Comparison of ENCODE assay signal across 26 mouse cellular contexts in genomic region chr10:12716657-12717327, GRCm38 (mm10).
A peak's percentile ranks its signal among the peaks of the same experiment; 100 is the strongest.
DNase-seq lines count a peak whose midpoint lies in the region; ATAC-seq and TF ChIP-seq lines count a peak whose summit lies in the region.
"Had no signal": no experiment of that assay in that cellular context is flagged by ENCODE, and none has a peak within 500 bp of the region (broad histone marks: within the 10 kb centered on the region; RNA-seq: fewer than 3 reads in every experiment).

No protein-coding gene starts in this region.

- peaks cover 13% of the 10 kb centered on the region for H3K4me1 ChIP-seq in heart, embryonic 12.5 days (replicated peaks)
- H3K4me1 ChIP-seq in lung, embryonic 15.5 days, result peaks cover 6% of the 10 kb centered on the region; the same call in 1 of the 2 replicates
- H3K4me1 ChIP-seq in lung, postnatal 0 days (ENCODE audit: insufficient read depth, low read depth, low read length), result no peaks in the 10 kb centered on the region; the same call in 1 of the 2 replicates
- no peaks in the 10 kb centered on the region for H3K4me1 ChIP-seq in intestine, embryonic 16.5 days (ENCODE audit: control insufficient read depth, insufficient read depth, low read length)
- H3K4me1 ChIP-seq: embryonic facial prominence, embryonic 13.5 days; embryonic facial prominence, embryonic 15.5 days; forebrain, embryonic 12.5 days had no signal

- TF ChIP-seq CTCF in lung, postnatal 0 days (IDR thresholded peaks at IDR 0.05), result no peak

- H3K4me3 ChIP-seq in heart, embryonic 12.5 days, result no peak overlapping the region
- H3K4me3 ChIP-seq in lung, embryonic 15.5 days, result no peak overlapping the region
- no peak overlapping the region for H3K4me3 ChIP-seq in lung, postnatal 0 days (ENCODE audit: low read depth, low read length)
- H3K4me3 ChIP-seq in intestine, embryonic 16.5 days (ENCODE audit: low read length), result no peak overlapping the region
- H3K4me3 ChIP-seq: embryonic facial prominence, embryonic 13.5 days; embryonic facial prominence, embryonic 15.5 days; erythroblast, embryonic 14.5 days; forebrain, embryonic 10.5 days; forebrain, embryonic 12.5 days had no signal

- ATAC-seq in heart, embryonic 12.5 days (ENCODE audit: insufficient number of reproducible peaks, low FRiP score), result no peak
- no peak for ATAC-seq in lung, embryonic 15.5 days (ENCODE audit: borderline replicate concordance, extremely low read depth, low FRiP score, low TSS enrichment)
- peak; percentile 92 for ATAC-seq in lung, postnatal 0 days
- no peak for ATAC-seq in intestine, embryonic 16.5 days
- ATAC-seq: activated CD4-positive, CD25-positive, alpha-beta regulatory T cell, adult 4 months; CD4-positive, CD25-positive, alpha-beta regulatory T cell, adult 4 months; forebrain, embryonic 14.5 days; Patski had no signal

- no peak overlapping the region for H3K4me2 ChIP-seq in heart, embryonic 12.5 days
- no peak overlapping the region for H3K4me2 ChIP-seq in lung, embryonic 15.5 days
- no peak overlapping the region for H3K4me2 ChIP-seq in lung, postnatal 0 days (replicated peaks; ENCODE audit: low read depth, low read length)
- H3K4me2 ChIP-seq in intestine, embryonic 16.5 days (ENCODE audit: low read depth, low read length), result no peak overlapping the region
- H3K4me2 ChIP-seq: embryonic facial prominence, embryonic 13.5 days; embryonic facial prominence, embryonic 15.5 days; forebrain, embryonic 12.5 days had no signal

- H3K9ac ChIP-seq in heart, embryonic 12.5 days, result no peak overlapping the region
- no peak overlapping the region for H3K9ac ChIP-seq in lung, embryonic 15.5 days
- no peak overlapping the region for H3K9ac ChIP-seq in lung, postnatal 0 days (replicated peaks; ENCODE audit: low read depth)
- H3K9ac ChIP-seq in intestine, embryonic 16.5 days (ENCODE audit: low read depth, low read length), result no peak overlapping the region
- H3K9ac ChIP-seq: embryonic facial prominence, embryonic 13.5 days; embryonic facial prominence, embryonic 15.5 days; forebrain, embryonic 12.5 days had no signal

- no peak overlapping the region for H3K27ac ChIP-seq in heart, embryonic 12.5 days (ENCODE audit: poor library complexity, severe bottlenecking)
- H3K27ac ChIP-seq in lung, embryonic 15.5 days, result 0 out of 2 replicates have a peak overlapping the region, but pooled peaks have one; percentile 29
- H3K27ac ChIP-seq in lung, postnatal 0 days (ENCODE audit: low read length), result peak overlapping the region; percentile 75; the same call in 1 of the 2 replicates
- no peak overlapping the region for H3K27ac ChIP-seq in intestine, embryonic 16.5 days (ENCODE audit: low read length)
- H3K27ac ChIP-seq: embryonic facial prominence, embryonic 13.5 days; embryonic facial prominence, embryonic 15.5 days; forebrain, embryonic 10.5 days; forebrain, embryonic 12.5 days had no signal

- TF ChIP-seq EP300 in lung, postnatal 0 days (IDR thresholded peaks at IDR 0.05), result peak; percentile 98

- 79% methylated on average over 5 of the region's 5 CpGs for WGBS in heart, embryonic 12.5 days
- 56% methylated on average over 5 of the region's 5 CpGs for WGBS in lung, embryonic 15.5 days
- WGBS in lung, postnatal 0 days, result 56% methylated on average over 5 of the region's 5 CpGs
- 79% methylated on average over 5 of the region's 5 CpGs for WGBS in intestine, embryonic 16.5 days

- H3K9me3 ChIP-seq in heart, embryonic 12.5 days (replicated peaks), result no peaks in the 10 kb centered on the region
- no peaks in the 10 kb centered on the region for H3K9me3 ChIP-seq in lung, embryonic 15.5 days
- no peaks in the 10 kb centered on the region for H3K9me3 ChIP-seq in lung, postnatal 0 days (ENCODE audit: low read length)
- H3K9me3 ChIP-seq in intestine, embryonic 16.5 days (ENCODE audit: control insufficient read depth, low read length), result no peaks in the 10 kb centered on the region
- H3K9me3 ChIP-seq: embryonic facial prominence, embryonic 13.5 days; embryonic facial prominence, embryonic 15.5 days; forebrain, embryonic 10.5 days; forebrain, embryonic 12.5 days; G1E had no signal

- no peaks in the 10 kb centered on the region for H3K27me3 ChIP-seq in heart, embryonic 12.5 days (replicated peaks)
- H3K27me3 ChIP-seq in lung, embryonic 15.5 days, result no peaks in the 10 kb centered on the region
- no peaks in the 10 kb centered on the region for H3K27me3 ChIP-seq in lung, postnatal 0 days (replicated peaks; ENCODE audit: insufficient read depth, low read length)
- H3K27me3 ChIP-seq in intestine, embryonic 16.5 days (replicated peaks; ENCODE audit: control insufficient read depth, insufficient read depth, low read length), result no peaks in the 10 kb centered on the region
- H3K27me3 ChIP-seq: CH12.LX; embryonic facial prominence, embryonic 13.5 days; embryonic facial prominence, embryonic 15.5 days; forebrain, embryonic 12.5 days; Patski had no signal

- peaks cover 61% of the 10 kb centered on the region for H3K36me3 ChIP-seq in heart, embryonic 12.5 days
- H3K36me3 ChIP-seq in lung, embryonic 15.5 days, result peaks cover 34% of the 10 kb centered on the region
- peaks cover 18% of the 10 kb centered on the region for H3K36me3 ChIP-seq in lung, postnatal 0 days (ENCODE audit: insufficient read depth, low read length)
- H3K36me3 ChIP-seq in intestine, embryonic 16.5 days (ENCODE audit: control insufficient read depth, insufficient read depth, low read length), result no peaks in the 10 kb centered on the region
- H3K36me3 ChIP-seq: forebrain, embryonic 12.5 days had no signal

- peak; percentile 76 for DNase-seq in heart, adult 11 months
- no peak for DNase-seq in lung, postnatal 10 days
- DNase-seq in lung, postnatal 0 days (ENCODE audit: low spot score), result peak; percentile 83
- DNase-seq in lung, postnatal 36 days, result peak; percentile 66
- DNase-seq: adrenal gland, adult 8-10 months; adrenal gland, postnatal 14 days; adrenal gland, postnatal 36 days; B cell, adult 2 months; cerebellum, adult 11-12 months; cerebellum, adult 9-10 months; cerebellum, postnatal 10 days; embryo, embryonic 11 days had no signal

Comparison
In these comparisons a context has a peak if more than half of its experiments do, and no peak if none do; other contexts are left out.
1. H3K27ac ChIP-seq: peak in lung, embryonic 15.5 days (single experiment) and lung, postnatal 0 days (single experiment); none in heart, embryonic 12.5 days (single experiment) and intestine, embryonic 16.5 days (single experiment).